Comparison of ENCODE assay signal across 9 mouse cellular contexts in genomic region chr2:54436736-54437500, GRCm38 (mm10). TPM values are rescaled to one million over a fixed set of nuclear protein-coding genes. Genes with fewer than 3 reads are reported as not detected.
DNase-seq lines count a peak whose midpoint lies in the region; ATAC-seq lines count a peak whose summit lies in the region.
"Had no signal": no experiment of that assay in that cellular context is flagged by ENCODE, and none has a peak within 500 bp of the region (broad histone marks: within the 10 kb centered on the region; RNA-seq: fewer than 3 reads in every experiment).

No protein-coding gene starts in this region.

- H3K4me1 ChIP-seq in kidney, embryonic 14.5 days (ENCODE audit: control insufficient read depth, insufficient read depth, low read length), result no peaks in the 10 kb centered on the region
- peaks cover 11% of the 10 kb centered on the region for H3K4me1 ChIP-seq in hindbrain, embryonic 13.5 days (replicated peaks)
- H3K4me1 ChIP-seq in limb, embryonic 11.5 days (ENCODE audit: control insufficient read depth, insufficient read depth, low read length), result 0 out of 2 replicates have a peak, but pooled peaks cover 2% of the 10 kb centered on the region

- H3K27ac ChIP-seq in kidney, embryonic 14.5 days (ENCODE audit: low read depth, low read length), result no peak overlapping the region
- H3K27ac ChIP-seq in hindbrain, embryonic 13.5 days, result peak overlapping the region; percentile 87
- no peak overlapping the region for H3K27ac ChIP-seq in limb, embryonic 11.5 days (replicated peaks; ENCODE audit: low read depth, low read length)

- ATAC-seq in kidney, embryonic 14.5 days (ENCODE audit: low FRiP score, low TSS enrichment), result peak; percentile 44
- peak; percentile 69 for ATAC-seq in hindbrain, embryonic 13.5 days (ENCODE audit: low FRiP score)
- ATAC-seq in limb, embryonic 11.5 days (ENCODE audit: insufficient number of reproducible peaks, low FRiP score, low TSS enrichment, low read depth), result 0 out of 2 replicates have a peak, but pooled peaks have one; percentile 32
- no peak for ATAC-seq in erythroid progenitor cell, adult 5-6 weeks (replicated peaks; ENCODE audit: low FRiP score, poor library complexity, severe bottlenecking)

- H3K9ac ChIP-seq in kidney, embryonic 14.5 days (ENCODE audit: low read depth, low read length), result peak overlapping the region; percentile 34; the same call in 1 of the 2 replicates
- peak overlapping the region; percentile 83 for H3K9ac ChIP-seq in hindbrain, embryonic 13.5 days
- H3K9ac ChIP-seq in limb, embryonic 11.5 days (ENCODE audit: low read length), result peak overlapping the region; percentile 27; the same call in 1 of the 2 replicates

- 2% methylated on average over 39 of the region's 42 CpGs for WGBS in kidney, embryonic 14.5 days
- under 1% methylated on average over 31 of the region's 42 CpGs for WGBS in hindbrain, embryonic 13.5 days
- WGBS in limb, embryonic 11.5 days, result 2% methylated on average over 33 of the region's 42 CpGs

- peak overlapping the region; percentile 51 for H3K4me3 ChIP-seq in kidney, embryonic 14.5 days (ENCODE audit: low read length)
- H3K4me3 ChIP-seq in hindbrain, embryonic 13.5 days, result peak overlapping the region; percentile 75
- H3K4me3 ChIP-seq in limb, embryonic 11.5 days (ENCODE audit: low read depth, low read length), result peak overlapping the region; percentile 51

- no peaks in the 10 kb centered on the region for H3K36me3 ChIP-seq in kidney, embryonic 14.5 days (ENCODE audit: control insufficient read depth, insufficient read depth, low read length)
- H3K36me3 ChIP-seq in hindbrain, embryonic 13.5 days, result no peaks in the 10 kb centered on the region
- no peaks in the 10 kb centered on the region for H3K36me3 ChIP-seq in limb, embryonic 11.5 days (ENCODE audit: control insufficient read depth, insufficient read depth, low read length)

- DNase-seq in kidney, postnatal 4 days, result no peak
- peak; percentile 76 to 79 for DNase-seq in cerebellum, postnatal 36 days
- peak; percentile 26 for DNase-seq in limb, embryonic 11.5 days (ENCODE audit: low spot score)
- DNase-seq in right cerebral cortex, postnatal 14 days, result peak; percentile 58
- no peak for DNase-seq in thymus, postnatal 25 days

- no peaks in the 10 kb centered on the region for H3K9me3 ChIP-seq in kidney, embryonic 14.5 days (ENCODE audit: control insufficient read depth, low read length)
- H3K9me3 ChIP-seq in hindbrain, embryonic 13.5 days, result no peaks in the 10 kb centered on the region
- no peaks in the 10 kb centered on the region for H3K9me3 ChIP-seq in limb, embryonic 11.5 days (ENCODE audit: control insufficient read depth, low read length)

- H3K4me2 ChIP-seq in kidney, embryonic 14.5 days (replicated peaks; ENCODE audit: low read depth, low read length), result peak overlapping the region; percentile 94
- H3K4me2 ChIP-seq in hindbrain, embryonic 13.5 days, result peak overlapping the region; percentile 86
- H3K4me2 ChIP-seq in limb, embryonic 11.5 days (ENCODE audit: low read depth, severe bottlenecking), result peak overlapping the region; percentile 95

- H3K27me3 ChIP-seq in kidney, embryonic 14.5 days (ENCODE audit: control insufficient read depth, insufficient read depth, low read length), result peaks cover 28% of the 10 kb centered on the region
- H3K27me3 ChIP-seq in hindbrain, embryonic 13.5 days, result peaks cover 8% of the 10 kb centered on the region
- H3K27me3 ChIP-seq in limb, embryonic 11.5 days (ENCODE audit: control insufficient read depth, insufficient read depth, low read length), result peaks cover 30% of the 10 kb centered on the region

RNA-seq across cellular contexts. Expression of gene Galnt13, which starts 0.8 kb away (rescaled TPM):
- polyA plus RNA-seq in kidney, embryonic 14.5 days (2014; fragmentation: Nextera tagmentation; extraction: Ambion mirVana), result 0.47 and 0.70 TPM in 2 replicates
- polyA plus RNA-seq in hindbrain, embryonic 13.5 days (2015; fragmentation: Nextera tagmentation; extraction: Ambion mirVana), result 9.6 and 9.9 TPM in 2 replicates
- polyA plus RNA-seq in limb, embryonic 11.5 days (2014; fragmentation: Nextera tagmentation; extraction: Ambion mirVana), result 0.52 and 2.0 TPM in 2 replicates
- total RNA-seq in erythroid progenitor cell, adult 5-6 weeks (2015; ENCODE audit: low replicate concordance), result not detected in 2 replicates
- not detected in 2 replicates for total RNA-seq in erythroid progenitor cell, adult 5-6 weeks (2017; ENCODE audit: low replicate concordance)
- polyA plus RNA-seq: liver, embryonic 16.5 days had no signal

Comparison
In these comparisons a context has a peak if more than half of its experiments do, and no peak if none do; other contexts are left out.
1. H3K9ac ChIP-seq: peak in every context shown above with its lines; median percentile 83 in hindbrain, embryonic 13.5 days; 34 in kidney, embryonic 14.5 days; 27 in limb, embryonic 11.5 days.
2. DNase-seq: peak in cerebellum, postnatal 36 days (2 of 2), limb, embryonic 11.5 days (single experiment) and right cerebral cortex, postnatal 14 days (single experiment); none in kidney, postnatal 4 days (0 of 2) and thymus, postnatal 25 days (single experiment).
3. Peak in every context shown above with its lines, with median percentiles within 50 percentile points of each other: H3K4me2 ChIP-seq and H3K4me3 ChIP-seq.